Mouse (Mus musculus) stomach, postnatal 0 days (tissue): ENCODE measurements at regions not wholly inside any gene's neighbourhood (a gene's known extent, or its start where the extent isn't known, plus 50 kb on each side); places are given as distances from the start of the nearest gene placed in this dataset.
A peak's percentile ranks its signal among the peaks of the same experiment; 100 is the strongest.
"Not testable (repeated sequence)": the region's sequence is repeated elsewhere in the genome, so short reads cannot be mapped to it uniquely, and the experiment has no call there.

ENCODE experiments used
- ATAC-seq: fragments of 200-750 bp; cut with Nextera tagmentation; 2 replicates; pipeline ENCODE4 v1.8.0; 2017; ENCODE audit not compliant: low FRiP score, low TSS enrichment
- DNase-seq: peaks from one replicate; pipeline ENCODE4 v3.0.0-alpha.2; 2016; ENCODE audit warnings: low spot score
- H3K27ac ChIP-seq: fragments of 300-500 bp; sonication (generic); replicated peaks from 2 replicates; pipeline ENCODE4 v1.5.1; 2014; ENCODE audit warnings: mild to moderate bottlenecking, control low read depth
- H3K27me3 ChIP-seq: fragments of 300-500 bp; sonication (generic); 2 replicates; pipeline ENCODE4 v1.6.1; 2014; ENCODE audit warnings: low read length; ENCODE audit not compliant: control insufficient read depth, insufficient read depth
- H3K36me3 ChIP-seq: fragments of 300-500 bp; sonication (generic); 2 replicates; pipeline ENCODE4 v1.6.1; 2014; ENCODE audit warnings: low read length, mixed read lengths; ENCODE audit not compliant: control insufficient read depth, insufficient read depth
- H3K4me1 ChIP-seq: fragments of 300-500 bp; sonication (generic); replicated peaks from 2 replicates; pipeline ENCODE4 v1.6.1; 2014; ENCODE audit warnings: antibody characterized with exemption; ENCODE audit not compliant: control insufficient read depth, insufficient read depth
- H3K4me2 ChIP-seq: fragments of 300-500 bp; sonication (generic); replicated peaks from 2 replicates; pipeline ENCODE4 v1.6.1; 2014; ENCODE audit warnings: low read depth, mild to moderate bottlenecking, control low read depth, moderate library complexity
- H3K4me3 ChIP-seq: fragments of 300-500 bp; sonication (generic); 2 replicates; pipeline ENCODE4 v1.5.1; 2014; ENCODE audit warnings: low read depth, low read length, control low read depth
- H3K9ac ChIP-seq: fragments of 300-500 bp; sonication (generic); 2 replicates; pipeline ENCODE4 v1.6.1; 2014; ENCODE audit warnings: mild to moderate bottlenecking, low read length, control low read depth, mixed read lengths
- H3K9me3 ChIP-seq: fragments of 300-500 bp; sonication (generic); 2 replicates; pipeline ENCODE4 v1.6.1; 2016; ENCODE audit warnings: low read length; ENCODE audit not compliant: control insufficient read depth
- CTCF ChIP-seq: IDR thresholded peaks from 2 replicates; pipeline ENCODE4 v1.5.1; 2016; ENCODE audit warnings: antibody characterized with exemption, low read depth, mild to moderate bottlenecking, moderate library complexity
- EP300 ChIP-seq: optimal IDR thresholded peaks from 2 replicates; pipeline ENCODE3; 2016; ENCODE audit warnings: antibody characterized with exemption
- WGBS: fragments of 180-500 bp; shearing (Covaris S2); extraction: QIAGEN DNeasy Blood & Tissue Kit; methylation state at CpG from one replicate; pipeline ENCODE4 v1.1.7; 2014; 5-methylcytosine and 5-hydroxymethylcytosine counted together

DNA sequence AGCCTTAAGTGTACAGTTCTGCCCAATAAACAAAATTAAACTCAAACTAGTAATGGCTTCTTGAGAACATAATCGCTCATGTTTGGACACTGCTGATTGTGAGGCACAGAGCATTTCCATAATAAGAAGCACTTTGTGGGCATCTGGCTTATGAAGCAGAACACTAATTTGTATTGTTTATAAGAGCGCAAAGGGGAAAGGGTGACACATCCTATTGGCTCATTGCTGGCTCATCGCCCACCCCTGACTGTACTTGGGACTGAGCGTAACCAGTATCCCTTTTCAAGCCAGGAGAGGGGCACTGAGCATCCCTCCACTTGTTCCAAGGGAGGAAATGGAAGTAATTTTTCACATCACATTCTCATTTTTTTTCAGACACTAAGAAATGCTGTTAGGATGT lies 288.0 kb downstream of the Sfmbt2 start:
- no peak for TF ChIP-seq CTCF
- TF ChIP-seq EP300, result no peak
- H3K4me1 ChIP-seq, result no peaks in the 10 kb centered on the region
- H3K9ac ChIP-seq, result no peak overlapping the region
- ATAC-seq, result no peak
- H3K36me3 ChIP-seq, result no peaks in the 10 kb centered on the region
- no peak overlapping the region for H3K4me2 ChIP-seq
- WGBS, result 71% methylated on average over 4 of the region's 4 CpGs
- no peak overlapping the region for H3K27ac ChIP-seq
- no peak overlapping the region for H3K4me3 ChIP-seq
- no peaks in the 10 kb centered on the region for H3K9me3 ChIP-seq
- no peaks in the 10 kb centered on the region for H3K27me3 ChIP-seq
- no peak for DNase-seq

DNA sequence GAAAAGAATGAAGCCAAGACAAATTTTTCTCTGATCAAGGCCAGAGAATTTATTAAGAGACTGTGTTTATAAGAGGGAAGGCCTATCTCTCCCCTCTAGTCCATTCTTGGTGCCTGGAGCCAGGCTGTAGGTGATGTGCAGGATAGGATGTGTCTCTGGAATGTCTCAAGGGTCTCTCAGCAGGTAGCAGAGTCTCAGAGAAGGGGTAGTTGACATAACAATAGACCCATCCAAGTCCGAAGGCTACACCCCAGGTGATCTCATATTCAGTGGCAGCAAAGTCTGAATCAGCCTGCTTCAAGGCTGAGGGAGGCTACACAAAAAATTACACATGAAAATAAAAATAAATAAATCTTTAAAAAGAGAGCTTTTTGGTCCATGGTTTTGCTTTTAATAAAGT lies 297.6 kb downstream of the Sfmbt2 start:
- not testable (repeated sequence) for H3K36me3 ChIP-seq, H3K9ac ChIP-seq, H3K27ac ChIP-seq, H3K9me3 ChIP-seq, H3K4me2 ChIP-seq, ATAC-seq, H3K4me1 ChIP-seq, H3K27me3 ChIP-seq, DNase-seq, H3K4me3 ChIP-seq
- WGBS, result 70% methylated on average over 1 of the region's 1 CpGs

DNA sequence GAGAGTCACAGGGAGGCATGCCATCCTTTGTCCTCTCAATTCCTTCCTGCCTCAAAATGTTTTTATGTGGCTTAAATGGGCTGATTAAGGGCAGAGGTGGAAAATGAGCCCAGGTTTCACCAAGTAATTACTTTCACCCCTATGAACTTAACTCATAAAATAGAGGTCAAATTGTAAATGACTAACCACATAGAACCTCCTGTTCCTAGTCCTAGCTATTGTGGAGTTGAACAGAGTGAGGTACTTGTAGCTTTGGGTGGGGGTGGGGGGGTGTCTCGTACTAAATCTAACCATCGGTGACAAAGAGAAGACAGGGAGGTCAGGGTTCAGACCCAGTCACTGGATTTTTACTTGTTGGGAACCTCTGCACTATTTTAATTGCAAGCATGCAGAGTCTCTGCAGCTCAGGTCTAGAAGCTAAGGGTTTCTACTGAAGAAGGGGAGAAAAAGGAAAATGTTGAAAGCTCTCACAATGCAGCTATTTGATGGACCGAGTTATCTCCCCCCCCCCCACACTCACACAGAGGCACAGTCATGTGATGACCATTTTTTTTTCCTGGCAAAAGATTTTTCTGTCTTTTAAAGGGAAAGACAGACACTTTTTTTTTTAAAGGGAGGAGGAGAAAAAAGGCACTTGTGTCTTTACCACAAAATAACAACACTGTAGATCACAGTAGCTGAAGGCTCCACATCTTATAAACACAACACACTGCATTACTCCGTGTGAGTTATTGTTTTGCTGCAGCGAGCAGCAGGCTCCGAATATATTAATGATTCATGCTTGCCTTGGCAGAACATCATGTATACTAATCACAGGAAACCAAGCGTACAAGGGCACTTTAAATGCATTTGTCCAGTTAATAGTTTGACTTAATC lies 300.4 kb downstream of the Sfmbt2 start:
- no peak overlapping the region for H3K4me3 ChIP-seq
- no peak overlapping the region for H3K4me2 ChIP-seq
- H3K9me3 ChIP-seq, result no peaks in the 10 kb centered on the region
- 44% methylated on average over 7 of the region's 7 CpGs for WGBS
- H3K9ac ChIP-seq, result no peak overlapping the region
- no peak for DNase-seq
- H3K36me3 ChIP-seq, result no peaks in the 10 kb centered on the region
- no peak for ATAC-seq
- H3K27ac ChIP-seq, result no peak overlapping the region
- TF ChIP-seq EP300, result no peak
- TF ChIP-seq CTCF, result no peak
- no peaks in the 10 kb centered on the region for H3K27me3 ChIP-seq
- H3K4me1 ChIP-seq, result no peaks in the 10 kb centered on the region

DNA sequence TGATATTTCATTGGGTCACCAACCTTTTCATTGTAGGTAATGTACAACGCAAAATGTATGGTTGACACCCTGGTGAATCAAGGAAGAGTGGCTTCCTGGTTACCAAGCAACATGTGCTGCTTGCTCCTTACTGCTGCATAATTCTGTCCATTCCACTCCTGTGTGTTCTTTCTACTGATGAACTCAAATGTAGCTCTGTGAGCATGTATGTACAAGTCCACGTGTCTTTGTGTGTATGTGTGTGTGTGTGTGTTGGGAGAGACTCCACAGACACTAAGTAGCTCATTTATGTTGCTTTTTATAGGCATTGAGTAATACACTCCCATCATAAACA lies 301.0 kb downstream of the Sfmbt2 start:
- WGBS, result 68% methylated on average over 2 of the region's 2 CpGs
- Histone ChIP-seq H3K4me2 (no peak overlapping the region), H3K27me3 (no peaks in the 10 kb centered on the region), H3K4me3 (no peak overlapping the region), H3K9me3 (no peaks in the 10 kb centered on the region), H3K4me1 (no peaks in the 10 kb centered on the region), H3K27ac (no peak overlapping the region), H3K36me3 (no peaks in the 10 kb centered on the region), H3K9ac (no peak overlapping the region)
- DNase-seq, result no peak
- no peak for TF ChIP-seq EP300
- no peak for TF ChIP-seq CTCF
- no peak for ATAC-seq

DNA sequence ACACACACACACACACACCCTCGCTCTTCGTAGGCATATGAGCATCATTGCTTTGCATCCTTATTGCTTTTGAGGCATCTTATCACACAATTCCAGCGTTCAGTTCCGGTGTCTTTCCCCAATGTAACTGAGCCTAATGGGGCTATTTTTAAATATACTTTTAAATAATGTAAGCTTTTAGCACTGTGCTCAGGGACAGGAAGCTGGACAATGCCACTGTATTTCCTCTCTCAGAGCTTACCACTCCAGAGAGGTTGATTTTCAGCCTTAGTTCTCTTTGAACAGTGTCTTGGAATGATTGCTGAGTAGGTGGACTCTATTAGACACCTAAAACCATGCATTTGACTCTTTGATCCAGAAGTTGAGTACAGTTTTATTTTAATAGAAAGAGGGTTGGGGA lies 301.9 kb downstream of the Sfmbt2 start:
- H3K27ac ChIP-seq, result no peak overlapping the region
- no peak for ATAC-seq
- H3K4me3 ChIP-seq, result no peak overlapping the region
- H3K4me2 ChIP-seq, result no peak overlapping the region
- H3K9ac ChIP-seq, result no peak overlapping the region
- H3K27me3 ChIP-seq, result no peaks in the 10 kb centered on the region
- no peaks in the 10 kb centered on the region for H3K4me1 ChIP-seq
- 73% methylated on average over 4 of the region's 4 CpGs for WGBS
- TF ChIP-seq EP300 (no peak), CTCF (no peak)
- H3K36me3 ChIP-seq, result no peaks in the 10 kb centered on the region
- no peaks in the 10 kb centered on the region for H3K9me3 ChIP-seq
- no peak for DNase-seq

DNA sequence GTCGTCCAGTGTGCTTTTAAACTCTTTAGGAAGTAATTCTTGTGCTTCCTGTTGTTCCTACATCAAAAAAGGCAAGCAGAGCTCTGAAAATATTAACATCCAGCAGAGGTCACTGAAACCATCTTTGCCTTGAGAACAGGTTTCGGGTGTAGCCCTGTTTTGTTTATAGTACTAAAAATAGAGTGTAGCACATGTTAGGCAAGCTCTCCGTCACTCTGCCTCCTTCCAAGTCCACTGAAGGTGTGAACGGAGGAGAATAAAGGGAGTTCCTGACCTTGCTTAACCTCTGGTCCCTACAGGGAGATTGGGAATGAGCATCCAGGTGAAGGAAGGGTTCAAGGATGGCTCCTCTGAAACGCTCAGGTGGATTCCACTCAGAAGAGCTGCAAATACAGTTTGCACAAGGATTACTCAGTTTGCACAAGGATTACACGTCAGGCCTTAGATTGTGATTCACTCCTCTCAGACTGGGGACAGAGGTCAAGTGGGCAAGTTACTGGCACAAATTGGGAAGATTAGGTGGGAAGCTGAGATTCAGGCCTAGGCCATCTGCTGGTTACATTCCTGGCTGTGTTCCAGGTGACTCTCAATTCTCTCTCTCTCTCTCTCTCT lies 304.5 kb downstream of the Sfmbt2 start:
- ATAC-seq (peak; percentile 92), DNase-seq (peak; percentile 41)
- H3K27me3 ChIP-seq, result no peaks in the 10 kb centered on the region
- H3K9me3 ChIP-seq, result no peaks in the 10 kb centered on the region
- no peaks in the 10 kb centered on the region for H3K36me3 ChIP-seq
- H3K4me3 ChIP-seq, result no peak overlapping the region
- 13% methylated on average over 6 of the region's 6 CpGs for WGBS
- H3K27ac ChIP-seq, result no peak overlapping the region
- TF ChIP-seq CTCF, result peak; percentile 60
- no peak for TF ChIP-seq EP300
- no peaks in the 10 kb centered on the region for H3K4me1 ChIP-seq
- H3K4me2 ChIP-seq, result no peak overlapping the region
- no peak overlapping the region for H3K9ac ChIP-seq
